Mouse (Mus musculus) small intestine, adult 2 months (tissue): Measurements from ENCODE around the gene Wwc2.

Experiments used
- CTCF ChIP-seq: fragments of 200-500 bp; IDR thresholded peaks from 2 replicates; pipeline ENCODE4 v1.5.1; 2012; ENCODE audit warnings: low read depth, mild to moderate bottlenecking, control low read depth, inconsistent platforms, low read length, moderate library complexity, mixed read lengths; ENCODE audit not compliant: insufficient replicate concordance, insufficient read length; ENCODE audit errors: extremely low read depth
- POLR2A ChIP-seq: fragments of 200-500 bp; IDR thresholded peaks from 2 replicates; pipeline ENCODE4 v1.6.1; 2012; ENCODE audit warnings: low read depth, mild to moderate bottlenecking, control low read depth, inconsistent platforms, low read length, moderate library complexity

DNA sequence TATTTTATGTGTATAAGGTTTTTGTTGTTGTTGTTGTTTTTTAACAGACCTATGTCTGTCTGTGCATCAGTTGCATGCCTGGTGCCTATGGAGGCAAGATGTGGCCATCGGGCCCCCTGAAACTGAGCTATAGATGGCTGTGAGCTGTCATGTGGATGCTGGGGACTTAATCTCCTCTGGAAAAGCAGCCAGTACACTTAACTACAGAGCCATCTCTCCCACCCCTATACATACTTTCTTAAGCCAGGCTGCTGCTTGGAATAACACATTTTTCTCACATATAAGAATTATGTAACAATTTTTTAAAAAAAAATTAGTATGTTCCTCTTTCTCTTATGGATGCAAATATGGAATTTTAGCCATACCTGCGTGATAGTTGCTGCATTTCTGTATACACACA lies 207.2 kb downstream of the Wwc2 start:
- no peak for TF ChIP-seq POLR2A
- TF ChIP-seq CTCF = no peak
